Mouse (Mus musculus) megakaryocyte, embryonic 14.5 days (primary cell): ENCODE measurements around the gene Cdc42se1. TPM values are rescaled to one million over a fixed set of nuclear protein-coding genes. Genes with fewer than 3 reads are reported as not detected.

Experiments used
- H3K27me3 ChIP-seq: replicated peaks from 2 replicates; pipeline ENCODE3; 2012; ENCODE audit warnings: inconsistent platforms
- H3K36me3 ChIP-seq: replicated peaks from 2 replicates; pipeline ENCODE3; 2012; ENCODE audit warnings: low read length, inconsistent platforms, mixed read lengths
- H3K4me1 ChIP-seq: 2 replicates; pipeline ENCODE4 v1.6.1; 2012; ENCODE audit warnings: inconsistent platforms
- H3K4me3 ChIP-seq: replicated peaks from 2 replicates; pipeline ENCODE3; 2012; ENCODE audit warnings: moderate library complexity, mild to moderate bottlenecking, inconsistent platforms
- H3K9me3 ChIP-seq: 2 replicates; pipeline ENCODE4 v1.6.1; 2012; ENCODE audit warnings: inconsistent platforms
- FLI1 ChIP-seq: IDR thresholded peaks from 2 replicates; pipeline ENCODE4 v1.6.1; 2012; ENCODE audit warnings: low read length, inconsistent platforms, mixed read lengths
- GATA1 ChIP-seq: IDR thresholded peaks from 3 replicates; pipeline ENCODE4 v1.6.1; 2012; ENCODE audit warnings: mixed read lengths, low read length, inconsistent platforms, borderline replicate concordance
- polyA plus RNA-seq: library from polyadenylated mRNA; stranded (reverse); fragments of >175 nt; gene quantifications from 2 replicates; pipeline ENCODE4 v1.2.3, GENCODE M21; 2012; ENCODE audit warnings: low replicate concordance; ENCODE audit not compliant: insufficient read depth

Cdc42se1 gene
- polyA plus RNA-seq, 1 experiment, result 183 TPM

- Histone ChIP-seq H3K27me3 (no peaks in the 10 kb centered on the region), H3K36me3 (peaks cover 99% of the 10 kb centered on the region), H3K9me3 (no peaks in the 10 kb centered on the region), H3K4me1 (peaks cover 86% of the 10 kb centered on the region), H3K4me3 (no peak overlapping the region)
- TF ChIP-seq FLI1 (no peak), GATA1 (no peak)
Measured at GRCm38 (mm10) chr3:95235386-95236301, 7.1 kb downstream of the Cdc42se1 start.

GRCm38 (mm10) chr3:95237541-95238099 lies 9.1 kb downstream of the Cdc42se1 start:
- no peak overlapping the region for H3K4me3 ChIP-seq
- no peaks in the 10 kb centered on the region for H3K27me3 ChIP-seq
- no peaks in the 10 kb centered on the region for H3K9me3 ChIP-seq
- peaks cover 96% of the 10 kb centered on the region for H3K36me3 ChIP-seq
- H3K4me1 ChIP-seq, result peaks cover 84% of the 10 kb centered on the region
- TF ChIP-seq GATA1 (no peak), FLI1 (no peak)

- peaks cover 96% of the 10 kb centered on the region for H3K36me3 ChIP-seq
- H3K9me3 ChIP-seq, result no peaks in the 10 kb centered on the region
- H3K4me3 ChIP-seq, result no peak overlapping the region
- TF ChIP-seq GATA1, result no peak
- TF ChIP-seq FLI1, result no peak
- H3K27me3 ChIP-seq, result no peaks in the 10 kb centered on the region
- H3K4me1 ChIP-seq, result peaks cover 84% of the 10 kb centered on the region
Measured at GRCm38 (mm10) chr3:95239022-95239421, 10.5 kb downstream of the Cdc42se1 start.

GRCm38 (mm10) chr3:95239971-95240370 lies 11.4 kb downstream of the Cdc42se1 start:
- Histone ChIP-seq H3K36me3 (peaks cover 95% of the 10 kb centered on the region), H3K4me1 (peaks cover 78% of the 10 kb centered on the region), H3K27me3 (no peaks in the 10 kb centered on the region), H3K9me3 (no peaks in the 10 kb centered on the region), H3K4me3 (no peak overlapping the region)
- no peak for TF ChIP-seq FLI1
- no peak for TF ChIP-seq GATA1

GRCm38 (mm10) chr3:95240900-95241299 lies 12.4 kb downstream of the Cdc42se1 start:
- H3K4me3 ChIP-seq, result no peak overlapping the region
- H3K27me3 ChIP-seq, result no peaks in the 10 kb centered on the region
- peaks cover 69% of the 10 kb centered on the region for H3K4me1 ChIP-seq
- no peak for TF ChIP-seq FLI1
- no peak for TF ChIP-seq GATA1
- H3K9me3 ChIP-seq, result no peaks in the 10 kb centered on the region
- peaks cover 95% of the 10 kb centered on the region for H3K36me3 ChIP-seq

- Histone ChIP-seq H3K4me1 (peaks cover 65% of the 10 kb centered on the region), H3K4me3 (no peak within 1 kb of the TSS), H3K36me3 (peaks cover 95% of the 10 kb centered on the region), H3K27me3 (no peaks in the 10 kb centered on the region), H3K9me3 (no peaks in the 10 kb centered on the region)
- no peak for TF ChIP-seq GATA1
- TF ChIP-seq FLI1, result no peak
Measured at GRCm38 (mm10) chr3:95241498-95241897, 13.0 kb downstream of the Cdc42se1 start, which contains the start of gene Gm128. Gene Gm128 (minus strand): TSS chr3:95241598.

GRCm38 (mm10) chr3:95243086-95243485 lies 14.6 kb downstream of the Cdc42se1 start:
- peaks cover 63% of the 10 kb centered on the region for H3K4me1 ChIP-seq
- TF ChIP-seq GATA1 (no peak), FLI1 (no peak)
- H3K9me3 ChIP-seq, result no peaks in the 10 kb centered on the region
- no peaks in the 10 kb centered on the region for H3K27me3 ChIP-seq
- no peak overlapping the region for H3K4me3 ChIP-seq
- H3K36me3 ChIP-seq, result peaks cover 90% of the 10 kb centered on the region

- peaks cover 91% of the 10 kb centered on the region for H3K36me3 ChIP-seq
- no peak for TF ChIP-seq GATA1
- TF ChIP-seq FLI1, result no peak
- no peaks in the 10 kb centered on the region for H3K9me3 ChIP-seq
- peaks cover 56% of the 10 kb centered on the region for H3K4me1 ChIP-seq
- no peaks in the 10 kb centered on the region for H3K27me3 ChIP-seq
- H3K4me3 ChIP-seq, result no peak overlapping the region
Measured at GRCm38 (mm10) chr3:95246465-95247231, 18.1 kb downstream of the Cdc42se1 start.

- Histone ChIP-seq H3K4me1 (peaks cover 47% of the 10 kb centered on the region), H3K4me3 (no peak overlapping the region), H3K27me3 (no peaks in the 10 kb centered on the region), H3K36me3 (peaks cover 92% of the 10 kb centered on the region), H3K9me3 (no peaks in the 10 kb centered on the region)
- TF ChIP-seq FLI1 (no peak), GATA1 (no peak)
Measured at GRCm38 (mm10) chr3:95247660-95248336, 19.3 kb downstream of the Cdc42se1 start.
